Mouse (Mus musculus): ENCODE data around the gene Slc2a13. TPM values are rescaled to one million over a fixed set of nuclear protein-coding genes. Genes with fewer than 3 reads are reported as not detected.

Gene Slc2a13
- polyA plus RNA-seq, 1 experiment = 0.14 TPM

DNA sequence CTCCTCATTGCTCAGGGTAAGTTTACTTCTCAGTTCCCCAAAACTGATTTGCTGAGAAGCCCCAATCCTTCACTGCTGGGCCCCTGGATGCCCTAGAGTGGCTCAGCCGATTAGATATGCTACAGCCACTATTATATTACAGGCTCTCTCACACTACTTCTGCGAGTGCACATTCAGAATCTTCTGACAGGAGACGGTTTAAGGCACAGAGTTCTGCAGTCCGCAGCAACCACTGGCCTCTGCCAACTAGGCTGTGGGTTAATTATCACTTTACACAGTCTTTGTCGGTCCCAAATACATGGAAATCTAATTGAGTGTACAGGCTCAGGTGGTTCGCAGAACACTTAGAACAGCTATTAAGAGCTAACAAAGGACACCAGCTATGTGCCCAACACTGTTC, 69.8 kb downstream of the Slc2a13 start:
- H3K27ac ChIP-seq (ENCODE audit: control insufficient read depth, insufficient read depth, low read depth, low read length) = no peak overlapping the region
- H3K27me3 ChIP-seq (ENCODE audit: control insufficient read depth, insufficient read depth, low read length) = no peaks in the 10 kb centered on the region
- no peaks in the 10 kb centered on the region for H3K36me3 ChIP-seq (ENCODE audit: control insufficient read depth, insufficient read depth, low read length)
- no peaks in the 10 kb centered on the region for H3K4me1 ChIP-seq (ENCODE audit: control insufficient read depth, insufficient read depth, low read length)
- H3K4me3 ChIP-seq (ENCODE audit: control insufficient read depth, low read depth, low read length) = no peak overlapping the region
- no peak for TF ChIP-seq POLR2A (IDR thresholded peaks at IDR 0.05; ENCODE audit: control insufficient read depth, low read depth, low read length)
- TF ChIP-seq CTCF (IDR thresholded peaks at IDR 0.05; ENCODE audit: control insufficient read depth, insufficient read depth, insufficient replicate concordance, low read depth, low read length) = no peak

- Histone ChIP-seq H3K27me3 (ENCODE audit: control insufficient read depth, insufficient read depth, low read length) (no peaks in the 10 kb centered on the region), H3K27ac (ENCODE audit: control insufficient read depth, insufficient read depth, low read depth, low read length) (no peak overlapping the region), H3K4me3 (ENCODE audit: control insufficient read depth, low read depth, low read length) (no peak overlapping the region), H3K36me3 (ENCODE audit: control insufficient read depth, insufficient read depth, low read length) (no peaks in the 10 kb centered on the region), H3K4me1 (ENCODE audit: control insufficient read depth, insufficient read depth, low read length) (no peaks in the 10 kb centered on the region)
- TF ChIP-seq CTCF (IDR thresholded peaks at IDR 0.05; ENCODE audit: control insufficient read depth, insufficient read depth, insufficient replicate concordance, low read depth, low read length) (no peak), POLR2A (IDR thresholded peaks at IDR 0.05; ENCODE audit: control insufficient read depth, low read depth, low read length) (no peak)
These were observed 70.4 kb downstream of the Slc2a13 start for GRCm38 (mm10) chr15:91502661-91503060.

GRCm38 (mm10) chr15:91502235-91502634, 70.8 kb downstream of the Slc2a13 start:
- Histone ChIP-seq H3K4me3 (ENCODE audit: control insufficient read depth, low read depth, low read length) (no peak overlapping the region), H3K36me3 (ENCODE audit: control insufficient read depth, insufficient read depth, low read length) (no peaks in the 10 kb centered on the region), H3K27ac (ENCODE audit: control insufficient read depth, insufficient read depth, low read depth, low read length) (no peak overlapping the region), H3K27me3 (ENCODE audit: control insufficient read depth, insufficient read depth, low read length) (no peaks in the 10 kb centered on the region), H3K4me1 (ENCODE audit: control insufficient read depth, insufficient read depth, low read length) (no peaks in the 10 kb centered on the region)
- TF ChIP-seq CTCF (IDR thresholded peaks at IDR 0.05; ENCODE audit: control insufficient read depth, insufficient read depth, insufficient replicate concordance, low read depth, low read length) = no peak
- no peak for TF ChIP-seq POLR2A (IDR thresholded peaks at IDR 0.05; ENCODE audit: control insufficient read depth, low read depth, low read length)

GRCm38 (mm10) chr15:91495014-91495413, 78.0 kb downstream of the Slc2a13 start:
- no peak for TF ChIP-seq POLR2A (IDR thresholded peaks at IDR 0.05; ENCODE audit: control insufficient read depth, low read depth, low read length)
- no peak for TF ChIP-seq CTCF (IDR thresholded peaks at IDR 0.05; ENCODE audit: control insufficient read depth, insufficient read depth, insufficient replicate concordance, low read depth, low read length)
- Histone ChIP-seq H3K4me1 (ENCODE audit: control insufficient read depth, insufficient read depth, low read length) (no peaks in the 10 kb centered on the region), H3K36me3 (ENCODE audit: control insufficient read depth, insufficient read depth, low read length) (no peaks in the 10 kb centered on the region), H3K27me3 (ENCODE audit: control insufficient read depth, insufficient read depth, low read length) (no peaks in the 10 kb centered on the region), H3K27ac (ENCODE audit: control insufficient read depth, insufficient read depth, low read depth, low read length) (no peak overlapping the region), H3K4me3 (ENCODE audit: control insufficient read depth, low read depth, low read length) (no peak overlapping the region)

GRCm38 (mm10) chr15:91479924-91480615, 93.0 kb downstream of the Slc2a13 start:
- Histone ChIP-seq H3K27me3 (ENCODE audit: control insufficient read depth, insufficient read depth, low read length) (no peaks in the 10 kb centered on the region), H3K4me1 (ENCODE audit: control insufficient read depth, insufficient read depth, low read length) (no peaks in the 10 kb centered on the region), H3K27ac (ENCODE audit: control insufficient read depth, insufficient read depth, low read depth, low read length) (no peak overlapping the region), H3K36me3 (ENCODE audit: control insufficient read depth, insufficient read depth, low read length) (no peaks in the 10 kb centered on the region), H3K4me3 (ENCODE audit: control insufficient read depth, low read depth, low read length) (no peak overlapping the region)
- TF ChIP-seq POLR2A (IDR thresholded peaks at IDR 0.05; ENCODE audit: control insufficient read depth, low read depth, low read length) = no peak
- no peak for TF ChIP-seq CTCF (IDR thresholded peaks at IDR 0.05; ENCODE audit: control insufficient read depth, insufficient read depth, insufficient replicate concordance, low read depth, low read length)

GRCm38 (mm10) chr15:91477766-91478165, 95.3 kb downstream of the Slc2a13 start:
- no peaks in the 10 kb centered on the region for H3K27me3 ChIP-seq (ENCODE audit: control insufficient read depth, insufficient read depth, low read length)
- H3K4me1 ChIP-seq (ENCODE audit: control insufficient read depth, insufficient read depth, low read length) = no peaks in the 10 kb centered on the region
- H3K27ac ChIP-seq (ENCODE audit: control insufficient read depth, insufficient read depth, low read depth, low read length) = no peak overlapping the region
- no peaks in the 10 kb centered on the region for H3K36me3 ChIP-seq (ENCODE audit: control insufficient read depth, insufficient read depth, low read length)
- TF ChIP-seq POLR2A (IDR thresholded peaks at IDR 0.05; ENCODE audit: control insufficient read depth, low read depth, low read length) = no peak
- peak; percentile 27; the same call in 1 of the 2 replicates for TF ChIP-seq CTCF (IDR thresholded peaks at IDR 0.05; ENCODE audit: control insufficient read depth, insufficient read depth, insufficient replicate concordance, low read depth, low read length)
- no peak overlapping the region for H3K4me3 ChIP-seq (ENCODE audit: control insufficient read depth, low read depth, low read length)

DNA sequence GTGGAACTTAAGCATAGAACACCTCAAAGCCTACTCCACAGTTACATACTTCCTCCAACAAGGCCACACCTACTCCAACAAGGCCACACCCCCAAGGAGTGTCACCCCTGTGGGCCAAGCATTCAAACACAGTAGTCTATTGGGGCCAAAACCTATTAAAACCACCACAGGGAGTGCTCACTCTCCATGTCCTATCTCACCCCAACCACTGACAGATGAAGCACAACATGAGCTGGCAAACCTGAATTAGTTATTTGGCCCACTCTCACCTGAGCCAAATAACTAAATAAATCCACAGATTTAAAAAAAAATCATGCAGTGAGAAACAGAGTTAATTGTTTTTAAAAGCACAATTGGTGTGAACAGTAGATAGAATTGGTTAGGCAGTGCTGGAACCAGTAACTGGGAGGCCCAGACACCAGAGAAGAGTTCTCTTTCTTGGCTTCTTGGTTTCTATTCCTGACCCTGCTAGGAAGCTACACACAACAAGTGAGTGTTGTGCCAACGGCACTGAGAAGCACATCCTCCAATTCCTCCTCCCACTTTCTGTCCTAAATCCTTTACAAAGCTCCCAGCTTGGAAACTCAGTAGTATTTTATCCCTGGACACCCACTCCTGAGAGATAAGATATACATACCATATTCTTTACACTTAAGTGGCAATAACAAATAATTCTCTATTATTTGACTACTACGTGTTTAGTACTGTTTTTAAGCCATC, 99.2 kb downstream of the Slc2a13 start:
- TF ChIP-seq CTCF (IDR thresholded peaks at IDR 0.05; ENCODE audit: control insufficient read depth, insufficient read depth, insufficient replicate concordance, low read depth, low read length) = no peak
- TF ChIP-seq POLR2A (IDR thresholded peaks at IDR 0.05; ENCODE audit: control insufficient read depth, low read depth, low read length) = no peak
- H3K4me3 ChIP-seq (ENCODE audit: control insufficient read depth, low read depth, low read length) = no peak overlapping the region
- no peaks in the 10 kb centered on the region for H3K36me3 ChIP-seq (ENCODE audit: control insufficient read depth, insufficient read depth, low read length)
- no peaks in the 10 kb centered on the region for H3K27me3 ChIP-seq (ENCODE audit: control insufficient read depth, insufficient read depth, low read length)
- no peaks in the 10 kb centered on the region for H3K4me1 ChIP-seq (ENCODE audit: control insufficient read depth, insufficient read depth, low read length)
- H3K27ac ChIP-seq (ENCODE audit: control insufficient read depth, insufficient read depth, low read depth, low read length) = no peak overlapping the region

All from testis, adult 2 months (tissue).